Mouse (Mus musculus): ENCODE measurements at regions not wholly inside any gene's neighbourhood (a gene's known extent, or its start where the extent isn't known, plus 50 kb on each side); places are given as distances from the start of the nearest gene placed in this dataset.
"Not testable (repeated sequence)": the region's sequence is repeated elsewhere in the genome, so short reads cannot be mapped to it uniquely, and the experiment has no call there.

DNA sequence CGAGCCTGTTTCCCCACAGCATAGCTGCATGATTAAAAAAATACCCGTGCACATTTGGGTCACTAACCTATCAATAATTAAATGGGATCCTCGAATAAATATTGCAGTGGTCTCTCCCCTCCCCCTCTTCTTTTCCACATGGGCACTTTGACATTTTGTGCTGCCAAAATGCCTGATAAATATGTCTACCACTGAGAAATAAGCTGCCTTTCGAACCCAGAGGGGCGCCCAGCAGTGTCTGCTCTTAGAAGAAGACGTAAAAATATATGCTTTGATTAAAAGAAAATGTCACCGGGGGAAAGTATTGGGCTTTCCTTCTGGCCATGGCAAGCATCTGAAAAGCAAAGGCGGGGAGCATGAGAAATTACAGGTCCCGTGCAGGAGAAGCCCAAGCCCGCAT, 152.6 kb upstream of the Frmd4a start:
- Histone ChIP-seq H3K4me1 (ENCODE audit: control insufficient read depth, insufficient read depth, low read length) (no peaks in the 10 kb centered on the region), H3K4me2 (ENCODE audit: low read depth, low read length) (no peak overlapping the region), H3K27ac (ENCODE audit: low read length) (no peak overlapping the region), H3K36me3 (ENCODE audit: control insufficient read depth, insufficient read depth, low read length) (no peaks in the 10 kb centered on the region), H3K4me3 (replicated peaks; ENCODE audit: low read length) (no peak overlapping the region), H3K9me3 (replicated peaks; ENCODE audit: control insufficient read depth, low read length) (no peaks in the 10 kb centered on the region), H3K27me3 (ENCODE audit: control insufficient read depth, insufficient read depth, low read length) (no peaks in the 10 kb centered on the region), H3K9ac (ENCODE audit: low read length) (no peak overlapping the region)
- no peak for ATAC-seq (ENCODE audit: insufficient read depth, low FRiP score)
- 78% methylated on average over 10 of the region's 10 CpGs for WGBS

DNA sequence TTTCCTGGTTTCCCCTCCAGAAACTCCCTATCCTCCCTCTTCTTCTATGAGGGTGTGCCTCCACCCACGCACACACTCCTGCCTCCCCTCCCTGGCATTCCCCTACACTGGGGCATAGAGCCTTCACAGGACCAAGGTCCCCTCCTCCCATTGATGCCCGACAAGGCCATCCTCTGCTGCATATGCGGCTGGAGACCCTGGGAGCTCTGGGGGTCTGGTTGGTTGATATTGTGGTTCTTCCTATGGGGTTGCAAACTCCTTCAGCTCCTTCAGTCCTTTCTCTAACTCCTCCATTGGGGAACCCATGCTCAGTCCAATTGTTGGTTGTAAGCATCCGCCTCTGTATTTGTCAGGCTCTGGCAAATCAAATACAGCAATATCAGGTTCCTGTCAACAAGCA, 150.8 kb upstream of the Frmd4a start:
- not testable (repeated sequence) for H3K4me3 ChIP-seq (replicated peaks; ENCODE audit: low read length); H3K27ac ChIP-seq (ENCODE audit: low read length); ATAC-seq (ENCODE audit: insufficient read depth, low FRiP score); H3K27me3 ChIP-seq (ENCODE audit: control insufficient read depth, insufficient read depth, low read length); H3K36me3 ChIP-seq (ENCODE audit: control insufficient read depth, insufficient read depth, low read length); H3K4me1 ChIP-seq (ENCODE audit: control insufficient read depth, insufficient read depth, low read length); H3K9me3 ChIP-seq (replicated peaks; ENCODE audit: control insufficient read depth, low read length); H3K9ac ChIP-seq (ENCODE audit: low read length); H3K4me2 ChIP-seq (ENCODE audit: low read depth, low read length)
- 75% methylated on average over 4 of the region's 4 CpGs for WGBS

DNA sequence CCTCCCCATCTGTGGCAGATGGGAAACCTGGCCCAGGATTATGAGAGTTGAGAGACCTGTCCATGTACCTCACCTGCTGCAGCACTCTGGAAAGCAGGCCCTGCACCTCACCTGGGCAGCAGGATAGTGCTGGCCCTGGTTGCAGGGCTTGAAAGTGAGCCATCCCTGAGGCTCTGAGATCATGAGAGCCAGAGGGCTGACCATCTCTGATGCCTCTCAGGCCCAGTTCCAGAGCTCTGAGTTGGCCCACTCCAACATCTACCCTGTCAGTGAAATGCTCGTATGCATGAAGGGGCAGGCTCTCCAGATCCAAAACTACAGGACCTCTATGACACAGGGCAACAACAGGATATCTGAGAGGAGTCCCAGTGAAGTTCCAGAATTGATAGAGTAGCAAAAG, 147.8 kb upstream of the Frmd4a start:
- Histone ChIP-seq H3K36me3 (ENCODE audit: control insufficient read depth, insufficient read depth, low read length) (no peaks in the 10 kb centered on the region), H3K9ac (ENCODE audit: low read length) (no peak overlapping the region), H3K9me3 (replicated peaks; ENCODE audit: control insufficient read depth, low read length) (no peaks in the 10 kb centered on the region), H3K4me3 (replicated peaks; ENCODE audit: low read length) (no peak overlapping the region), H3K4me2 (ENCODE audit: low read depth, low read length) (no peak overlapping the region), H3K27ac (ENCODE audit: low read length) (no peak overlapping the region), H3K4me1 (ENCODE audit: control insufficient read depth, insufficient read depth, low read length) (no peaks in the 10 kb centered on the region), H3K27me3 (ENCODE audit: control insufficient read depth, insufficient read depth, low read length) (no peaks in the 10 kb centered on the region)
- ATAC-seq (ENCODE audit: insufficient read depth, low FRiP score), result no peak
- 79% methylated on average over 1 of the region's 1 CpGs for WGBS

DNA sequence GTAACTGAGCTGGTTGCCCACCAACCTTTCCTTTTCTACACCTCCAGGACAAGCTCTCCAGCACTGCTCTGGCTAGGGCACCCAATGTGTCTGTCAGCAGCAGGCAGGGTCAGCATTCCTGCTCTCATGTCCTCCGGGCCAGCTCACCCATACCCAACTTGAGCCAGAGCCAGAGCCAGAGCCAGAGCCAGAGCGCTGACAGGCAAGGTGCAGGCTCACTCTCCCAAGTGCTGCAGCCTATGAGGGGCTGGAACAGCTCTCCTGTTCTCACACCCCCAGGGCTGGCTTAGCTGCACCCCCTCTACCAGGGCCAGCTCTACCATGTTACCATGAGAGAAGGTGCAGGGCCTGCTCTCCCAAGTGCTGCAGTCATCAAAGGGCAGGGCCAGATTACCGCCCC, 145.8 kb upstream of the Frmd4a start:
- Histone ChIP-seq H3K9ac (ENCODE audit: low read length) (no peak overlapping the region), H3K27me3 (ENCODE audit: control insufficient read depth, insufficient read depth, low read length) (no peaks in the 10 kb centered on the region), H3K4me2 (ENCODE audit: low read depth, low read length) (no peak overlapping the region), H3K36me3 (ENCODE audit: control insufficient read depth, insufficient read depth, low read length) (no peaks in the 10 kb centered on the region), H3K4me3 (replicated peaks; ENCODE audit: low read length) (no peak overlapping the region), H3K4me1 (ENCODE audit: control insufficient read depth, insufficient read depth, low read length) (no peaks in the 10 kb centered on the region), H3K9me3 (replicated peaks; ENCODE audit: control insufficient read depth, low read length) (no peaks in the 10 kb centered on the region), H3K27ac (ENCODE audit: low read length) (no peak overlapping the region)
- ATAC-seq (ENCODE audit: insufficient read depth, low FRiP score), result no peak
- 89% methylated on average over 3 of the region's 3 CpGs for WGBS

DNA sequence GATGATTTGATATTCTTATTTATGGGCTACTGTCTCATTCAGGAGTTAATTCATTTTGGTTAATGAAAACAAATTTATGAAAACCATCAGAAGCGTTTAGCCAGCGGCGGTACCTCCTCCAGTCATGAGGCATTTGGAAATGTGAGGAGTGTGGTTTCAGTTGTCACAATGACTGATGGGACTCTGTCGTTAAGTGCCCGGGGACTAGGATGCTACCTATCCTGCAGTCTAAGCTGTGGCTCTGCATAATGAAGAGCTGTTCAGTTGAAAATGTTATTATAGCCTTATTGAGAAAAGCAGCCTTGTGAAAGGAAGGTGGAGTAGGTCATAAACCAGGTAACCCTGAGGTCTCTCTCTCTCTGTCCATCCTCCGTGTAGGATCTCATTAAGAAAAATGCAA, 130.5 kb upstream of the Frmd4a start:
- H3K36me3 ChIP-seq (ENCODE audit: control insufficient read depth, insufficient read depth, low read length), result no peaks in the 10 kb centered on the region
- no peaks in the 10 kb centered on the region for H3K27me3 ChIP-seq (ENCODE audit: control insufficient read depth, insufficient read depth, low read length)
- no peak for ATAC-seq (ENCODE audit: insufficient read depth, low FRiP score)
- H3K4me1 ChIP-seq (ENCODE audit: control insufficient read depth, insufficient read depth, low read length), result no peaks in the 10 kb centered on the region
- no peak overlapping the region for H3K4me2 ChIP-seq (ENCODE audit: low read depth, low read length)
- no peak overlapping the region for H3K9ac ChIP-seq (ENCODE audit: low read length)
- no peak overlapping the region for H3K27ac ChIP-seq (ENCODE audit: low read length)
- WGBS, result 23% methylated on average over 6 of the region's 6 CpGs
- H3K9me3 ChIP-seq (replicated peaks; ENCODE audit: control insufficient read depth, low read length), result no peaks in the 10 kb centered on the region
- no peak overlapping the region for H3K4me3 ChIP-seq (replicated peaks; ENCODE audit: low read length)

DNA sequence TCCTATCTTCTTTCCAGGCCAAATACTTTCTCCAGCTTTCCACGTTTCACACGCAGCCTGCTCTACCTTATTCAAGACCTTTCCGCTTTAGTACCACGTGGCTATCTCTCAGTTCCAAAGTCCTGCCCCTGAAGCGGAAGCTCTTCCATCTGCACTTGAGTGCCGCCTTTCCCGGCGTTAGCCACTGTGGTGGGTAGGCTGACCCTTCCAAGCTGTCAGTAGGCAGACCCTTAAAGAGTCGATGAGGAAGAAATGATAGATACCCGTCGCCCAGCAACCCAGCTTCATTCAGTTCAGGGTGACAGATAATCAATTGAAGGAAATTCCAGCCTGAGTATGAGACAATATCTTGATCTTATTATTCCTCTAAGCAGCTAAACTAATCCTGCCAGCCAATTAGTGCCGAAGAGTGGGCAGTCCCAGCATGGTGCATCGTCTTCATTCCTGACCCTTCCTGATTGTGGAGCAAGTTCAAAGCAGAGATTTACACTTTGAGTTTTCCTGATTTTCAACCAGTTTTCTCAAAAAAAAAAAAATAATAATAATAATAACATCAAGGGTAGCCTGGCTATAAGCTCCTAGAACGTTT, 129.6 kb upstream of the Frmd4a start:
- H3K27ac ChIP-seq (ENCODE audit: low read length), result no peak overlapping the region
- peak overlapping the region; percentile 7; the same call in 1 of the 2 replicates for H3K4me2 ChIP-seq (ENCODE audit: low read depth, low read length)
- 0 out of 2 replicates have a peak, but pooled peaks have one; percentile 62 for ATAC-seq (ENCODE audit: insufficient read depth, low FRiP score)
- no peaks in the 10 kb centered on the region for H3K9me3 ChIP-seq (replicated peaks; ENCODE audit: control insufficient read depth, low read length)
- 34% methylated on average over 14 of the region's 14 CpGs for WGBS
- H3K9ac ChIP-seq (ENCODE audit: low read length), result no peak overlapping the region
- no peaks in the 10 kb centered on the region for H3K36me3 ChIP-seq (ENCODE audit: control insufficient read depth, insufficient read depth, low read length)
- H3K4me3 ChIP-seq (replicated peaks; ENCODE audit: low read length), result no peak overlapping the region; the same call in 1 of the 2 replicates
- no peaks in the 10 kb centered on the region for H3K4me1 ChIP-seq (ENCODE audit: control insufficient read depth, insufficient read depth, low read length)
- H3K27me3 ChIP-seq (ENCODE audit: control insufficient read depth, insufficient read depth, low read length), result no peaks in the 10 kb centered on the region

DNA sequence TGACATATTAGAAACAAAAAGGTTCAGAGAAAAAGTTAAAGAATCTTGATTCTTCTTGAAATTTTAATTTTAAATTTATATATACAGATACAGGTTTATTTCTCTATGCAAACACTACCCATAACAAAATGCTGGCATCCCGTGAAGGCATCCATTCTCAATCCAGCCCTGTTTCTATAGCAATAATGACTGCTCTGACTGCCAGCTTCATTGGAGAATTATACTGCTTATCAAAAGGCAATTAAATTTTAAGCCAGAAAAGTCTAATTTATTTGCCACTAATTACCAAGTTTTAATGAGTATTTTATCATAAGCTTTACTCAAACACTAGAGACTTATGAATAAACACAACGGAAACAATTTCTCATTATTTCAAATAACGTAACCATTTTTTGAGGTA, 128.1 kb upstream of the Frmd4a start:
- Histone ChIP-seq H3K27ac (ENCODE audit: low read length) (no peak overlapping the region), H3K27me3 (ENCODE audit: control insufficient read depth, insufficient read depth, low read length) (no peaks in the 10 kb centered on the region), H3K4me3 (replicated peaks; ENCODE audit: low read length) (no peak overlapping the region), H3K36me3 (ENCODE audit: control insufficient read depth, insufficient read depth, low read length) (no peaks in the 10 kb centered on the region), H3K9me3 (replicated peaks; ENCODE audit: control insufficient read depth, low read length) (no peaks in the 10 kb centered on the region), H3K9ac (ENCODE audit: low read length) (no peak overlapping the region), H3K4me2 (ENCODE audit: low read depth, low read length) (no peak overlapping the region), H3K4me1 (ENCODE audit: control insufficient read depth, insufficient read depth, low read length) (no peaks in the 10 kb centered on the region)
- WGBS, result 88% methylated on average over 3 of the region's 3 CpGs
- ATAC-seq (ENCODE audit: insufficient read depth, low FRiP score), result no peak

DNA sequence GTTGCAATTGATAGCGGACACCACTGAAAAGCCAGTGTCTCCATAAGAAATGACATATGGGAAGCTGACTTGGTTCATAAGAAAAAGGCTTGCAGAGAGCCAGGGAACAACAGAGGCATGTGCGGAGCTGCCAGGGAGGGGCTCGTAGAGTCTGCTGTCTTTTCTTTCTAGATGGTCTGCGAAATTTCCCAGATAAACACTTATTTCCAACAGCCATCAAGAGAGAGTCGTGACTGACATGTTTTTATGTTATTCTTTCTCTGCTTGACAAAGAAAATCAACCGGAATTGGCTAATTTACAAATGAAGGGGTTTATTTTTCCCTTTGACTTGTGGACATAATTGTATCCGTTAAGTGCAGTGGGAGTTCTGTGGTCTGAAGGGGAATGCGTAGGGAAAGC, 127.1 kb upstream of the Frmd4a start:
- Histone ChIP-seq H3K27me3 (ENCODE audit: control insufficient read depth, insufficient read depth, low read length) (no peaks in the 10 kb centered on the region), H3K4me3 (replicated peaks; ENCODE audit: low read length) (no peak overlapping the region), H3K27ac (ENCODE audit: low read length) (no peak overlapping the region), H3K9ac (ENCODE audit: low read length) (no peak overlapping the region), H3K36me3 (ENCODE audit: control insufficient read depth, insufficient read depth, low read length) (no peaks in the 10 kb centered on the region), H3K4me1 (ENCODE audit: control insufficient read depth, insufficient read depth, low read length) (no peaks in the 10 kb centered on the region), H3K9me3 (replicated peaks; ENCODE audit: control insufficient read depth, low read length) (no peaks in the 10 kb centered on the region), H3K4me2 (ENCODE audit: low read depth, low read length) (no peak overlapping the region)
- WGBS, result 60% methylated on average over 8 of the region's 8 CpGs
- ATAC-seq (ENCODE audit: insufficient read depth, low FRiP score), result no peak

DNA sequence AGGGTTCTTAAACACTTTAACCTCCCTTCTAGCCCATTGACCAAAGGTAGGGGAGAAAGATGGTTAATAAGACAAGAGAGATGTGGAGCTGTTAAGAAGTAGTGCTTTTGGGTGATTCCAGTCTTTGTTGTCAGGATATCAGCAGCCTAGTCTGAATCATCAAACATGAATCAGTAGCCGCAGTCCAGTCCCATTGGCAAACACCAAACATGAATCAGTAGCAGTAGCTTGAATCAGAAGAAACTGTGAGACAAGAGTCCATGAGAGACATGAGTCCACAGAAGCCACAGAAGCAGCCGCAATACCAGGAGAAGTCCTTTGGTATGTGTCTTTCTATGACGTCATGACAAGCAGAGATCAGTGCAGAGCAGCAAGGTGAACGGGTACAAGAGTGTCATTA, 110.5 kb upstream of the Frmd4a start:
- no peak overlapping the region for H3K4me3 ChIP-seq (replicated peaks; ENCODE audit: low read length)
- no peak overlapping the region for H3K27ac ChIP-seq (ENCODE audit: low read length)
- no peak for ATAC-seq (ENCODE audit: insufficient read depth, low FRiP score)
- H3K9ac ChIP-seq (ENCODE audit: low read length), result no peak overlapping the region
- no peaks in the 10 kb centered on the region for H3K4me1 ChIP-seq (ENCODE audit: control insufficient read depth, insufficient read depth, low read length)
- WGBS, result 91% methylated on average over 4 of the region's 4 CpGs
- H3K4me2 ChIP-seq (ENCODE audit: low read depth, low read length), result no peak overlapping the region
- H3K9me3 ChIP-seq (replicated peaks; ENCODE audit: control insufficient read depth, low read length), result no peaks in the 10 kb centered on the region
- no peaks in the 10 kb centered on the region for H3K36me3 ChIP-seq (ENCODE audit: control insufficient read depth, insufficient read depth, low read length)
- H3K27me3 ChIP-seq (ENCODE audit: control insufficient read depth, insufficient read depth, low read length), result no peaks in the 10 kb centered on the region

DNA sequence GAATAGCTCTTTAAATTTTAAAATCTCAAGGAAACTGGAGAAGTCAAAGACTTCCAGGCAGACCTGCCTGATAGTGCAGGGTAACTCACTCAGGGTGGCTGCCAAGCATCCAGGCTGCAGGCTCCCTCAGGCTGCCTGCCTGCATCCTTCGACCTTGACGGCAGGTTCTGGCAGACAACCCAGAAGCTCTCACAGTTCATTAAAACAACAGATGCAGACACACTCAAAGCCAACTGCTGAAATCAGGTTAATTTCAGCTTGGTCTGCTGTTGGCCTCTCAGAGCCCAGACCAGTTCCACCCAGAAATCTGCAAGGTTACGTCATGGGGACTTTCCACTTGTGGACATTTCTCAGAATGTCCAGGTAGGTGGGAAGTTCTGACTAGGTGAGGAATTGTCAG, 109.3 kb upstream of the Frmd4a start:
- Histone ChIP-seq H3K4me2 (ENCODE audit: low read depth, low read length) (no peak overlapping the region), H3K4me1 (ENCODE audit: control insufficient read depth, insufficient read depth, low read length) (no peaks in the 10 kb centered on the region), H3K27me3 (ENCODE audit: control insufficient read depth, insufficient read depth, low read length) (no peaks in the 10 kb centered on the region), H3K4me3 (replicated peaks; ENCODE audit: low read length) (no peak overlapping the region), H3K9ac (ENCODE audit: low read length) (no peak overlapping the region), H3K27ac (ENCODE audit: low read length) (no peak overlapping the region), H3K36me3 (ENCODE audit: control insufficient read depth, insufficient read depth, low read length) (no peaks in the 10 kb centered on the region), H3K9me3 (replicated peaks; ENCODE audit: control insufficient read depth, low read length) (no peaks in the 10 kb centered on the region)
- 68% methylated on average over 3 of the region's 3 CpGs for WGBS
- no peak for ATAC-seq (ENCODE audit: insufficient read depth, low FRiP score)

All from stomach, embryonic 16.5 days (tissue).